Mouse (Mus musculus) ovary, postnatal 36 days (tissue): Measurements from ENCODE around the gene Hoxb6.

Experiments used
- DNase-seq: peaks from one replicate; pipeline ENCODE4 v3.0.0; 2022; ENCODE audit warnings: low spot score, mixed read lengths

Gene Hoxb6

DNA sequence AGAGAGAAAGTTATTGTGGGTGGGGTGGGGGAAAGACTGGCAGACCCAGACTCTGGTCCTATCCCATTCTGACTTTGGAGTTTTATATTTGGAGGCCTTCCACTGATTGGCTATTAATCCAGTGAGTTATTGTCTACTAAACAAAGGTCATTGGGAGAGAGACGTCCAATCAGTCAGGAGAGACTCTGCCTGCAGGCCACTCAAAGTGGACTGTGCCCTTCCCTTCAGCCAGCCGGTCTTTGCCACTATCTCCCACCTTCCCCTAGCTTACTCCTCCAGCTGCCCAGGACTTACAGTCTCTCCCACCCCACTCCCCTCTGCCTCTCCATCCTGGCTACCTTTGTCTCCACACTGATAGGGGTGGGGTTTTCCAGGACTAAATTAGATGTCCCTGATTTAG is 44.3 kb downstream of the Hoxb6 start:
- no peak for DNase-seq

DNA sequence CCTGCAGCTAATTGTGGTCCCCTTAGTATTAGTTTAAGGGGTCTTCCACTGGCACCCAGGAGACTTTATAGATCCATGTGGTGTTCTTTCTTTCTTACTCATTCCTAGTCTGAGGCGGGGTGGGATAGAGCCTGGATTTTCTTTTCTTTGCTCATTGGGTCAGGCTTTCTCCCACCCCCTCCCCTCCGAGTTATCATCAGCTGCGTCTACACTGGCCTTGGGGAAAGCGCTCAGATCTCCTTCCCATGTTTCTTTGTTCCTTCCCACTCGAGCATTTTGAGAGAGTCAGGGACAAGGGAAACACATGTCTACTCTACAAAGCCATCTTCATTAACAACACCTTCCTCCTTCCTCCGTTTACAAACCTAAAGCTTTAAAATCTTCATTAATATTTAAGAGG is 44.8 kb downstream of the Hoxb6 start:
- DNase-seq = no peak

DNA sequence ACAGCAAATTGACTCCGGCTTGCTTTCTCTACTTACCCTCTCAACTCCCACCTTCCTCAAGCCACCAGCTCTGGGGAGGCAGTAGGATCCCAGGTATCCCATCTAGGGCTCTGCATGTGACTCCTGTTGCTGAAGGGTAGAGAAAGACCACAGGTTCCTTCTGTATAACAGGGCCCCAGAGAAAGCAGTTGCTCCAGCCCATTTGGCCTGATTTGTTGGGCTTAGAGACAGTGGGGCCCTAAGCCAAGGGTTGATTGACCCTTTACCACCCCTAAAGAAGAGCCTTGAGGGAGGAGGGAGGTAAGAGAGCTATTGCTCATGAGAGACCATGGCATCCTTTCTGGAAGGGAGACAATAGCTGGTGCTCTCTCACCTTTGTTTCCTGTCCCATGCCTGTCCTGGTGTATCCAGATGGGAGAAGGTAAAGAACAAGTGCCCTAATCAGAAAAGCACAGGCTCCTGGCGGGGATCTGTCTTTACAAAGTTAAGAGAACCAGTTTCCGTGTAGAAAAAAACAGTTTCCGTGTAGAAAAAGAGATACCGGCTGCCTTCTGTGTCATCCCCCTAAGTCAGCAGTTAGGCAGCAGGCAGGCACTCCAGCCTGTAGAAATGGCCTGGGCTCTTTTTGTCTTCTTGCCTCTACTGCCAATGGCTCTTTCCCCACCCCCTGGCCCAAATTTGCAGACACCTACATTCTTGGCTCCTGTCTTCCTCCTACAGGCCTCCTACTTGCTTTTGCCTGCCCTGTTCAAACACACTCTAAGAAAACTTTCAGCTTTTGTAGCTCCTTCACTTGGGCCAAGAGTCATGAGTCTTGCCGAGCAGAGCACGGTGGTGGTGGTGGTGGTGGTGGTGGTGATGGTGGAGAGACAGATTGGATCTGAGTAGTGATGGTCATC is 46.9 kb downstream of the Hoxb6 start:
- no peak for DNase-seq

DNA sequence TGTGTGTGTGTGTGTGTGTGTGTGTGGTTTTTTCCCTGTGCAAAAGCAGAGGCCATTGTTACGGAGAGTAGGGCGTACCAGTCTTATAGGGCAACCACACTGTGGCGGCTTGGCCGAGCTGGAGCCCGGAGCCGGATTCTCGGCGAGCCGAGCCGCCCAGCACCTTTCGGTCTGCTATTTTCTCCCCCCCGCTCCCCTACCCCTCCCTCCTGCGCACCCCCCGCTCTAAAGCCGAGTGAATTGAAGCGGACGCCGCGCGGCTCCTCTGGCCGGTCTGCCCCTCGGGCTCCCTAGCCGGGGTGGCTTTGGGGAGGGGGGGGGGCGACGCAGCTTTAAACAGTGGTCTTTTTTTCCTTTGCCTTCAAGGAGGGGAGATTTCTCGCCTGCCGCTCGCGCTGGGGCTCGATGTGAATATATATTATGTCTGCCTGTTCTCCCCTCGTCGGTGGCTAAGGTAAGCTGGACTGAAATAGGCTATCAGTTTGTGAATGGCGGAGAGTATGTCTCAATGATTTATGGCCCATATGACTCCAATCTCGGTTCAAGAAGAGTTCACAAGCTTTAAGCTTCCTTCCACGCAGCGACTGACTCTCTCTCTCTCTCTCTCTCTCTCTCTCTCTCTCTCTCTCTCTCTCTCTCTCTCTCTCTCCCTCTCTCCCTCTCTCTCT is 48.6 kb downstream of the Hoxb6 start:
- DNase-seq = no peak

DNA sequence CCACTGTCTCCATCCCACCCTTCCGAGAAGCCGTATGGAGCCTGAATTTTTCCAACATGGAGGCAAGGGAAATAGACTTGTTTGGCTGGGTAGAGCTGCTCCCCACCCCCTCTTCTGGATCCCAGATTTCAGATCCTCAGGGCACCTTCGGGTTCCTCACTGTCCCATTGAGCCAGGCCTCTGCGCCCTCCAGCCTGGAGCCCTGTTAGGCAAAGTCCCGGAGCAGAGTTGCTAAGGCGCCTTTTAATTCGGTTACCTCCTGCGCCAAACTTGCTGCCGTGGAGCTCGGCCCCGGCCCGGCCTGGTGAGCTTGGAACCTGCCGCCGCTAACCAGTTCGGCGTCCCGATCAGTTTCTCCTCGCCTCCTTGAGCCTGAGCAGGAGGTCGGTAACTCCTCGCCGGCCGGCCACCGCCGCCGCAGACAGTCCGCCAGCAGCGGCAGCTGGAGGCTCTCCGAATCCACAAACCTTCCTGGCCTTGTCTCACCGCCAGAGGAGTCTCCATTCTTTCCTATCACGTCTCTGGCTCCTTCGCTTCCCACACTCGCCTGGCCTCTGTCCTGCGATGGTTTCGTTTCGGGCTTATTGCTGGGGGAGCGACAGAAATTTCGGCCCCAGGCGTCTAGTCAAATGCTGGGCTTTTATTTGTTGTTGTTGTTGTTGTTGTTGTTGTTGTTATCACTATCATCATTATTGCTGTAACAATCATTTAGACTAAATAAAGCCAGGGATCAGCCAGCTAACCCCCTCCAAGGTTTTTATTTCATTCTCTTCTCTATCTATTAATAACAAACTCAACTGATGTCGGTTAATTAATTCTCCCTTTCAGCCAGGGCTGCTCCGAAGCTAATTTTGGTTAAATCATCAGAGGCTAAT is 49.7 kb downstream of the Hoxb6 start:
- peak; percentile 51 for DNase-seq

DNA sequence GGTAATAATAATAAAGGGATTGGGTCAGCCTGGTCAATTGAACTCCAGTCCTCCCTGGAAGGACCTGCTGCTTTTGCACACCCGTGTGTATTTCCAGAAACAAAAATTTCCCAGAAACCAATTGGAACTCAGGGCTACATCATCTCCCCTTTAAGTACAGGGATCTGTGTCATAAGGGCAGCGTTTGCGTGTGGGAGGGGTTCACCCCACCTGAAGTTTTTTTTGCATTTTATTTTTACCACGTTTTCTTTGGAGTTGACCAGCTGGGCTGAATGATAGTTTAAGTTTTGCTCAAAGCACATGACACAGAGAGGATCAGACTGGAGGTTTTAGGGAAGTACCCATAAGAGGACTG is 50.3 kb downstream of the Hoxb6 start:
- no peak for DNase-seq

DNA sequence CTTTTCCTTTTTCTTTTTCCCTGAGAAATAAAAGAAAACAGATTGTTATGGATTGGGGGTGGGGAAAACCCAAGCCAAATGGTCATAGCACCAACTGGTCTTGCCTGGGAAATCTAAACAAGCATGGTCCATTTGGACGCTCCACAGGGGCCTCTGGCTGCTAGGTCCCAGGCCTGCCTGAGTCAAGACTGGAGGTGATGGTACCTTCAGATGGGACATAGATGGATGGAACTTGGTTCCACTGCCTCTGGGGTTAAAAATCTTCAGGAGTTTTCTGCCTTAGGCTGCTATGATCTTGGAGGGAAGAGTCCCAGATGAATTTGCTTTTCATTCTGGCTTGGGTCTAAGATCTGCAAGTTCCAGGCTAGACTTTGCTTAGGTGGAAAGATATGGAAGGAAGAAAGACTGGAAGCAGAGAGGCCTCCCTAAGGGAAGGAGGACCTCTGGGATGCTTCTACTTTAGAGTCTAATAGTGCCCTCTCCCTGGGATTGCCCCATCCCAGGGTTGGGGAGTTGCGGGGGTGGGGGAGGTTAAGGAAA is 51.0 kb downstream of the Hoxb6 start:
- DNase-seq = no peak

DNA sequence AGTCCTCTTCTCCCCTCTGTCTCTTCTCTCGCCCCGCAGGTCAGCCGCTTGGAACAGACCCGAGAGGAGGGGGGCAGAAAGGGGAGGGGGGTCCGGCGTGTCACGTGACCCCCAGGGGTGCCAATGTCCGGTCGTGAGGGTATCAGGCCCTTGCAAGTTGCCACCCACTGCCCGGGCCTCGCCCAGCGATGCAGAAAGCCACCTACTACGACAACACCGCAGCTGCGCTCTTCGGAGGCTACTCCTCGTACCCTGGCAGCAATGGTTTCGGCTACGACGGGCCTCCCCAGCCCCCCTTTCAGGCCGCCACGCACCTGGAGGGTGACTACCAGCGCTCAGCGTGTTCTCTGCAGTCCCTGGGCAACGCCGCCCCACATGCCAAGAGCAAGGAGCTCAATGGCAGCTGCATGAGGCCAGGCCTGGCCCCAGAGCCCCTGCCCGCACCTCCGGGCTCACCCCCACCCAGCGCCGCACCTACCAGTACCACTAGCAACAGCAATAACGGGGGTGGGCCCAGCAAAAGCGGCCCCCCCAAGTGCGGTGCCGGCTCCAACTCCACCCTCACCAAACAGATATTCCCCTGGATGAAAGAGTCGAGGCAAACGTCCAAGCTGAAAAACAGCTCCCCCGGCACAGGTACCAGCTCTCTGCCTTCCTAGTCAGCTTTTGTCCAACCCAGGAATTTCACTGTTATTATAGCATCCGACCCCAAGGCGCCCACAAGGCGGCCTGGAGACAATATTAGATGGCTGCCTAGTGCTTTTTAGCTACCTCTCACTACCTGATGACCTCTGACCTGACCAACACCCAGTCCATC is 52.0 kb downstream of the Hoxb6 start:
- no peak for DNase-seq

DNA sequence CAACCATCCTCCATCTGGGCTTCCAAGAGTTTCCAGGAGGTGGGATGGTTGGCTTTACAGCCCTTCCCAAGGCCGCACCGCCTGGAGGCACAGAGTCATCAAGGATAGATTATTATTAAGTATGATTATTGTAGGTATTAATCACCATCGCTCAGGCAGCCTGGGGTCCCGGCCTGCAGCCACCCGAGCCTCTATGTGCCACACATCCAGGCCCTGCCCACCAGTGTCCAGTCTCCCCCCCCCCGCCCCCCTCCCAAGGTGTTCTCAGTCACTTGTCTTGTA is 52.5 kb downstream of the Hoxb6 start:
- no peak for DNase-seq

DNA sequence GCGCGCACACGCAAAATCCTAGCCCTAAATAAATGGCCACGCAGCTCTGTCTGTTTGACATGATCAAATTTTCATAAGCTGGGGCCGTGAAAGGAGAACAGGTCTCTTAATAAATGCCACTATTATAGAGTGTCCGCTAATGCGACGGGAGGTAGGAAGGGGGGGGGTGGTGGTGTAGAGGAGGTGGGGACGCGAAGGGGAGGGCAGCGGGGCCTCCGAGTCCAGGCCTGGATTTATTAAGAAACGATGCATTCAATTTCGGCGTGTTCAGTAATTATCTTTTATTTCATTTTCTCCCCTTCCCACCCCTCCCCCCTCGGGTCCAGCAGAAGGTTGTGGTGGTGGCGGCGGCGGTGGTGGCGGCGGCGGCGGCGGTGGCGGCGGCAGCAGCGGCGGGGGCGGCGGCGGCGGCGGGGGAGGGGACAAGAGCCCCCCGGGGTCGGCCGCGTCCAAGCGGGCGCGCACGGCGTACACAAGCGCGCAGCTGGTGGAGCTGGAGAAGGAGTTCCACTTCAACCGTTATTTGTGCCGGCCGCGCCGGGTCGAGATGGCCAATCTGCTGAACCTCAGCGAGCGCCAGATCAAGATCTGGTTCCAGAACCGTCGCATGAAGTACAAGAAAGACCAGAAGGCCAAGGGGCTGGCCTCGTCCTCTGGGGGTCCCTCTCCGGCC is 53.1 kb downstream of the Hoxb6 start:
- DNase-seq = no peak

DNA sequence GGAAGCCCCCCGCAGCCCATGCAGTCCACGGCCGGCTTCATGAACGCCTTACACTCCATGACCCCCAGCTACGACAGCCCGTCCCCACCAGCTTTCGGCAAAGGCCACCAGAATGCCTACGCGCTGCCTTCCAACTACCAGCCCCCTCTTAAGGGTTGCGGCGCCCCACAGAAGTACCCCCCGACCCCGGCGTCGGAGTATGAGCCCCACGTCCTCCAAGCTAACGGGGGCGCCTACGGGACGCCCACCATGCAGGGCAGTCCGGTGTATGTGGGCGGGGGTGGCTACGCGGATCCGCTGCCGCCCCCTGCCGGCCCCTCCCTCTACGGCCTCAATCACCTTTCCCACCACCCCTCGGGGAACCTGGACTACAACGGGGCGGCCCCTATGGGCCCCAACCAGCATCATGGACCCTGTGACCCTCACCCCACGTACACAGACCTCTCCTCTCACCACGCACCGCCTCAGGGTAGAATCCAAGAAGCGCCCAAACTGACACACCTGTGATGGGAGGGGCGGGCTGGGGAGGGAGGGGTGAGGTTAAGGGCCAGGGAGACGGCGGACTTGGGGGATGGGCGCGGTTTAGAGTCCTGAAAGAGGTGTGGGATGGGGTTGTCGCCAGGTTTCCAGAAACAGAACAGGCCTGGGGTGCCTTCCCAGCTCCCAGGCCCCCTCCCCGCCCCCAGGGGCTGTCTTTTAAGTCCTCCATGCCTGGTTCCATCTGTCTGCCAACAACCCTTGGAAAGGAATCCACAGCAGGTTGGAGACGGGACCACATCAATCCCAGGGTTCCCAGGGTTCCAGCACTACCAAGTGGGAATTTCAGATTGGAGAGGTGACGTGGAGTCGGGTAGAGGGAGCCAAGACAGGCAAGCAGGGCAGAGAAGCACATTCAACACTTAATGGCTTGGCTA is 53.9 kb downstream of the Hoxb6 start:
- DNase-seq = no peak

DNA sequence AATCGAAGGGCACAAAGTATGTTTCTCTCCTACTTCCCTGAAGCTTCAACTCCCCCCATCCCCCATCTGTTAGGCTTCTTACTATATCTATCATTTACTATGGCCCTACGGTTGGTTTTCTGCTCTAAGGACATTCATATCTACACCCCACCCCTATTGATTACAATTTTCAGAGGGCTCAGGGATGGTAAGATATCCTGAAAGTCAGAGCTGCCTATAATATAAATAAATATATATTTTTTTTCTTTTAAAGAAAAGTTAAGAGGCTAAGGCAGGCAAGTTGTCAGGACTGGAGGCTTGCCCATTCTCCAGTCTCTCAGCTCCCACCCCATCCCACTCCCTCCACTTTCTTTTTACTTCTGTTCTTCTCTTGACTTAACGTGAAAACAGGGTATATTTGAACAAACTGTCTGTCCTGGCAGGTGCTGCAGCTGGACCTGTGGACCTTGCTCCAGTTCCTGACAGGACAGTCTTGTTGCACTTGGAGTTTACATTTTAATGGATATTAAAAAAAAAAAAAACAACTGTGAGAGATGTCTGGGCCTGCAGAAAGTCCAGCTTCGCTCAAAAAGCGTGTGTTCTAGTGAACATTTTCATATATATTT is 54.7 kb downstream of the Hoxb6 start:
- no peak for DNase-seq

DNA sequence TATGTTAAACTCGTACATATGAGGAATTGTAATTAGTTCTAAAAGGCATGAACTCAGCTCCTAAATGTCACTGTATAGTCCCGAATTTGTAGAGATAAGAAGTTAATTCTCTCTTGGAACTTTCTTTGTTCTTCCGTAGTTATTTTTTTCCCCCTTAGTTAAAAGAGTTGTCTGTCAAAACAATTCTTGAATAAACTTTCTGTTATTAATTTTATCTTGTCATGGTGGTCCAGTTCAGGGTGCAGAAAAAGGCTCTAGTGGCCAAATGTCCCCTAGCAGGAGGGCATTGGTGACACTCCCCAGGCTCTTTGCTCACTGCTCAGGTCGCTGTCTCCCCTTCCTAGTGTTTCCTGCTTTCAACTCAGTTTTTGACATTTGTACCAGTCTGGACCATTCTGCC is 55.4 kb downstream of the Hoxb6 start:
- DNase-seq = no peak

DNA sequence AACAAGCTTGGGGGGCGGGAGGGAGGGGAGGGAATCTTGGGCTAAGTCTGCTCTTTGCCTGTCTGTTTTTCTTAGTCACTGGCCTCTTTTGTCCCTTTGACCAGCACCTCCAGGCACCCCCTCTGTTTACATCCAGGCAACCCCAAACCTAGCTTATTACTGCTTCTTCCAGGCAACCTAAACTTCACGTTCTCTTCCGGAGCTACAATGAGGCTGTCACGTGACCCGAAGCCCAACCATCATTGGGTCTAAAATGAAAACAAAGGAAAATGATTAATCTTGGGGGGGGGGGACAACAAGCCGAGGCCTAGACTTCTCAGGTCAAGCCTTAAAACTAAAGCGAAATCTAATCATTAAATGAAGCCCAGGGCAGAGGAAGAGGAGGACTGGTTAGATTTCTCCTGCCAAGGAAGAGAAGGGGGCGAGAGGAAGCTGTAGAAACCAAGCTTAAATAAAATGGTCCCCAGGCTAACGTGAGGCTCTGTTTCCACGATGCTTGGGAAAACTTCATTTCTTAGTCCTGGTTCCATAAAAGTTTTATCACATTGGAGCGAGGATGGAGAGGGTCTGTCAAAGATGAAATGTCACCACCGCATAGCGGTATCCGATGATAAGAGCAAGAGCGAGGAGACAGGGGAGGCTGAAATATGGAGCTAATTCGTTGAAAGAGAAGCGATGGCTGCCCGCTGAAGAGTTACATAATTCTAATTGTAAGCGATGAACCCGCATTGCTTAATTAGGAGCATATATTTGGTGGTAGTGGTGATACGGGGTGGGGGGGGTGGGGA is 56.1 kb downstream of the Hoxb6 start:
- DNase-seq = no peak

DNA sequence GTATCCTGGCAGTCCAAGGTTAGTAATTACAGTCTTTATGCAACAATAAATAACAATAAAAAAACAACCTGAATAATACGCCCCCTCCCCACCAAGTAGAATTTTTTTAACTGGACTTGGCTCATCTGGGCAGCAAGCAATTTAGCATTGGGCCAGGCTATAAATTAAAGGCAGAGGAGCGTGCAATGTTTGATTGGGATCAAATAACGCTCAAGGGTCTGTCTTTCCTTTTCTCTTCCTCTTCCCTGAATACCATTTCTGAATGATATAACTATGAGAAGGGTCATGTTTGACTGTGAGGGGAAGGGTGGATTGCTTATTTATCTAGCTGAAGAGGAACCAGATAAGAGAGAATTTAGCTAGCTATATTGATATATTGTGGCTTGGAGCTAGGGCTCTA is 56.7 kb downstream of the Hoxb6 start:
- no peak for DNase-seq

DNA sequence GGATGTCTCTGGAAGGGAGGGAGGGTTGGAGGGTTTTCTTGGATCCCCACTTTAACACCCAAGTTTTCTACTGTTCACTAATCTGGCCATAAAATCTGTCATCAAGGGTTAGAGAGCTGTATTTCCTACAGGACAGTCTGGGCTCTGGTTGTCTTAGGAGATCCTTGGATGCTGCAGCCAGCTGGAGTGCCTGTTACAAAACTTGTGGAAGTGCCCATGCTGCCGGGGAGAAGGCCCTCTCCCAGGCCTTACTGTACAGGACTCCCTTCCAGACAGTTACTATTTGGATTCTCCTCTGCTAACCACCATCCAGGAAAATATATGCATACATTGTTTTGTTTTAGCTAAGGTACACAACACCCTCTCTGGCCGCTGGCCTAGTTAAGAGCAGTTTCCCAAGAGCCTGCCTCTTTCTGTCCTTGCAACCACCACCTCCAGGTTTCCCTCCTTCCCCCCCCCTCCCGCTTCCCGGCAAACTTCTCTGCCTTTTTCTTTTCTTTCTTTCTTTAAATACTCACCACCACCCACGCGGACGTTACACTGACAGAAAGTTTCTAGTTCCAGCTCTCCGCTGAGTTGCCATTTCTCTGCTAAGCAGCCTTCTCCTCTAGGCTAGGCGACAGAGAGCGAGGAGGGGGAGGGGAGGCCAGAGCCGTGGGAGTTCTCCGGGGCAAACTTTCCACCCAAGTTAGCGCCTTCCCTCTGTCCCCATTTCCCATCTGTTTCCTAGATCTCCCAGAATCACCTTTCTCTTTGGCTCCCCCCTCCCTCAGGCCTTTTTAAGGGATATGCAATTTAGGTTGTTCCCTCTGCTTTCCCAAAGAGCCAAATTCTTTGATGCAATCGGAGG is 57.4 kb downstream of the Hoxb6 start:
- no peak for DNase-seq

DNA sequence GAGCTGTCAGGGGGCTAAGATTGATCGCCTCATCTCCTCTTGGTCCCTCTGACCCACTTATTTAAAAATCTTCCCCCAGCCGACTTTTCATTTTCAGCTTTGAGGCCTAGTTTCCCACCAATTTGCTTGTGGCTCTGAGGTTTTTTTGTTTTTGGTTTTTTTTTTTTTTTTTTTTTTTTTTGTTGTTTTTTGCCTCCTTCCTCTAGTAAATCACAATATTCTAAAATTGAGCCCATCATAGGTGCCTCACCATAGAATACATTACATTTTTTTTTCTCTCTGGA is 58.0 kb downstream of the Hoxb6 start, which contains the start of gene Hoxb2:
Gene Hoxb2, plus strand, starts transcription at position 185 of the 284 bp plus-strand sequence.
- DNase-seq = no peak

DNA sequence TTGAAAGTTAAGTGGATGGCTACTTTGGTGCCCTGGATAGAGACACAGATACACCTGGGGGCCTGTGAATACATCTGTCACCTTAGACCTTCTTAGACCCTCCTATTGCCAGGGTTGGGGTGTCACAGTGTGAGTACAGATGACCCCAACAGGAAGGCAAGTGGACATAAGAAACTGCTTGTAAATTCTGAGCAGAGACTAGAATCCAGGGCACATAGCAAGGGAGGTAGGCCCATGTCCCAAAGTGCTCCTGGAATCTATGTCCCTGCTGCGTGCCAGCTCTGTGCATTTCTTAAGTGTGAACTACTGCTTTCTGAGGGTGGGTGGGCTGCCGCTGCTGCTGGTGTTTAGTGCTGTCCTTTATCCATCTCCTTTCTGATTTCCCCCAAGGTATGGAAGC is 58.5 kb downstream of the Hoxb6 start:
- no peak for DNase-seq
